Mouse (Mus musculus): ENCODE data around the gene Cyp46a1. TPM values are rescaled to one million over a fixed set of nuclear protein-coding genes. Genes with fewer than 3 reads are reported as not detected.

Gene Cyp46a1
- polyA plus RNA-seq, 1 experiment from 2014 or later = 11.7 TPM

- Histone ChIP-seq H3K4me2 (replicated peaks; ENCODE audit: low read depth, low read length) (no peak overlapping the region), H3K4me1 (replicated peaks; ENCODE audit: control insufficient read depth, insufficient read depth, low read length) (peaks cover 12% of the 10 kb centered on the region), H3K27ac (ENCODE audit: low read depth, low read length) (no peak overlapping the region), H3K9me3 (ENCODE audit: control insufficient read depth, low read length) (no peaks in the 10 kb centered on the region), H3K36me3 (ENCODE audit: control insufficient read depth, insufficient read depth, low read length) (no peaks in the 10 kb centered on the region), H3K27me3 (ENCODE audit: control insufficient read depth, insufficient read depth, low read length) (peaks cover 2% of the 10 kb centered on the region; the same call in 1 of the 2 replicates), H3K9ac (ENCODE audit: low read depth, low read length) (no peak overlapping the region), H3K4me3 (ENCODE audit: low read depth, low read length) (no peak overlapping the region)
- whole genome bisulfite sequencing = 89% methylated on average over 16 of the region's 16 CpGs
- DNase-seq (ENCODE audit: low spot score) = no peak
- ATAC-seq (ENCODE audit: low FRiP score) = no peak
These were observed 25.8 kb upstream of the Cyp46a1 start for GRCm38 (mm10) chr12:108308363-108308856.

- Histone ChIP-seq H3K9ac (ENCODE audit: low read depth, low read length) (no peak overlapping the region), H3K4me1 (replicated peaks; ENCODE audit: control insufficient read depth, insufficient read depth, low read length) (peaks cover 12% of the 10 kb centered on the region), H3K4me2 (replicated peaks; ENCODE audit: low read depth, low read length) (no peak overlapping the region), H3K9me3 (ENCODE audit: control insufficient read depth, low read length) (no peaks in the 10 kb centered on the region), H3K27ac (ENCODE audit: low read depth, low read length) (no peak overlapping the region), H3K27me3 (ENCODE audit: control insufficient read depth, insufficient read depth, low read length) (peaks cover 2% of the 10 kb centered on the region; the same call in 1 of the 2 replicates), H3K36me3 (ENCODE audit: control insufficient read depth, insufficient read depth, low read length) (no peaks in the 10 kb centered on the region), H3K4me3 (ENCODE audit: low read depth, low read length) (no peak overlapping the region)
- 76% methylated on average over 7 of the region's 8 CpGs for WGBS
- no peak for ATAC-seq (ENCODE audit: low FRiP score)
- no peak for DNase-seq (ENCODE audit: low spot score)
These were observed 24.9 kb upstream of the Cyp46a1 start for GRCm38 (mm10) chr12:108309116-108309794.

DNA sequence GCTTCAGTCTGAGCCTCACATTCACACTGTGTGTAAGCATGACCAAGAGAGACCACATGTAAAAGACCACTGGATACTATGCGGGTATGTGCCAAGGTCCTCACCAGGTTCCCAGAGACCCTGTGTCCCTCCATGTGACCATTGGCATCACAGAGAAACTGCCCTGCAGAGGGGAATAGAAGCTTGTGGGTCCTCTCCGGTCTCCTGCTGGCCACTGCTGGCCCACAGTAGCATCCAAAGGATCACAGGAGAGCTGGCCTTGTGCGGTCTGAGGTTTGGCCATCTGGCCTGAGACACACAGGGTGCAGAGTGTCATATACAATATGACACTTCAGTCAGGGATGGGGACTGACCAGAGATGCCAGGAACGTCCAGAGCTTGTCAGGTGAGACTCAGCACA is 24.1 kb upstream of the Cyp46a1 start:
- 88% methylated on average over 4 of the region's 4 CpGs for WGBS
- ATAC-seq (ENCODE audit: low FRiP score) (no peak), DNase-seq (ENCODE audit: low spot score) (no peak)
- Histone ChIP-seq H3K36me3 (ENCODE audit: control insufficient read depth, insufficient read depth, low read length) (no peaks in the 10 kb centered on the region), H3K9ac (ENCODE audit: low read depth, low read length) (no peak overlapping the region), H3K27me3 (ENCODE audit: control insufficient read depth, insufficient read depth, low read length) (peaks cover 2% of the 10 kb centered on the region; the same call in 1 of the 2 replicates), H3K27ac (ENCODE audit: low read depth, low read length) (no peak overlapping the region), H3K4me3 (ENCODE audit: low read depth, low read length) (no peak overlapping the region), H3K4me1 (replicated peaks; ENCODE audit: control insufficient read depth, insufficient read depth, low read length) (peaks cover 12% of the 10 kb centered on the region), H3K9me3 (ENCODE audit: control insufficient read depth, low read length) (no peaks in the 10 kb centered on the region), H3K4me2 (replicated peaks; ENCODE audit: low read depth, low read length) (no peak overlapping the region)

DNA sequence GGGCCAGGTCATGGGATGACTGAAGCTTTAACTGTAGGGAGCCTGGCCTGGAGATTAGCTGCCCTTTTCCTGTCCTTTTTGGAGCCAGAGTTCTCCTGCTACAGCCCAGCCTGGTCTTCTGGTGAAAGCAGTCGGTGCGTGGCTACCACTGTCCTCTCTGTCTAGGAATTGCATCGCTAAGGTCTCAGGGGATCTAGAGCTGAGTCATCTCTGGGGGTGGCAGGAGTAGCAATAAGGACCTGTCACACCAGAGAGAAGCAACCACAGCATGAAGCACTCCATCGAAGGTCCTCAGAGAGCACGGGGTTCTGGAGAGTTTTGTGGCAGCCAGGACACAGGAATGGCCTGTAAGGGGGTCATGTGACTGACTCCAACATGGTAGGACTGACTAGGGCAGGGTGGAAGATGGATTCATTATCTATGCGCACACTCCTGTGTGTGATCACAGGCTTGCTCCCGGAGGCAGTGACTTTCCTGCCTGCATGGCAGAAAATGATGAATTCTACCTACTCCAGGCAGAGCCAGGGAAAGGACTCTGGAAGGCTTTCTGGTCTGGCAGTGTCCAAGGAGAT is 23.6 kb upstream of the Cyp46a1 start:
- no peak overlapping the region for H3K27ac ChIP-seq (ENCODE audit: low read depth, low read length)
- no peak for ATAC-seq (ENCODE audit: low FRiP score)
- no peak overlapping the region for H3K9ac ChIP-seq (ENCODE audit: low read depth, low read length)

GRCm38 (mm10) chr12:108311741-108312290 is 22.4 kb upstream of the Cyp46a1 start:
- Histone ChIP-seq H3K4me3 (ENCODE audit: low read depth, low read length) (no peak overlapping the region), H3K9me3 (ENCODE audit: control insufficient read depth, low read length) (no peaks in the 10 kb centered on the region), H3K9ac (ENCODE audit: low read depth, low read length) (no peak overlapping the region), H3K4me1 (replicated peaks; ENCODE audit: control insufficient read depth, insufficient read depth, low read length) (peaks cover 10% of the 10 kb centered on the region), H3K4me2 (replicated peaks; ENCODE audit: low read depth, low read length) (no peak overlapping the region), H3K27ac (ENCODE audit: low read depth, low read length) (no peak overlapping the region), H3K27me3 (ENCODE audit: control insufficient read depth, insufficient read depth, low read length) (no peaks in the 10 kb centered on the region; the same call in 1 of the 2 replicates), H3K36me3 (ENCODE audit: control insufficient read depth, insufficient read depth, low read length) (no peaks in the 10 kb centered on the region)
- DNase-seq (ENCODE audit: low spot score) (no peak), ATAC-seq (ENCODE audit: low FRiP score) (no peak)
- WGBS = 86% methylated on average over 27 of the region's 27 CpGs

More for the DNA sequence above, 23.6 kb upstream of the Cyp46a1 start:
- H3K9me3 ChIP-seq (ENCODE audit: control insufficient read depth, low read length) = no peaks in the 10 kb centered on the region
- WGBS = 75% methylated on average over 7 of the region's 7 CpGs
- peaks cover 2% of the 10 kb centered on the region; the same call in 1 of the 2 replicates for H3K27me3 ChIP-seq (ENCODE audit: control insufficient read depth, insufficient read depth, low read length)
- no peaks in the 10 kb centered on the region for H3K36me3 ChIP-seq (ENCODE audit: control insufficient read depth, insufficient read depth, low read length)
- no peak overlapping the region for H3K4me2 ChIP-seq (replicated peaks; ENCODE audit: low read depth, low read length)
- no peak for DNase-seq (ENCODE audit: low spot score)
- H3K4me3 ChIP-seq (ENCODE audit: low read depth, low read length) = no peak overlapping the region
- peaks cover 12% of the 10 kb centered on the region for H3K4me1 ChIP-seq (replicated peaks; ENCODE audit: control insufficient read depth, insufficient read depth, low read length)

DNA sequence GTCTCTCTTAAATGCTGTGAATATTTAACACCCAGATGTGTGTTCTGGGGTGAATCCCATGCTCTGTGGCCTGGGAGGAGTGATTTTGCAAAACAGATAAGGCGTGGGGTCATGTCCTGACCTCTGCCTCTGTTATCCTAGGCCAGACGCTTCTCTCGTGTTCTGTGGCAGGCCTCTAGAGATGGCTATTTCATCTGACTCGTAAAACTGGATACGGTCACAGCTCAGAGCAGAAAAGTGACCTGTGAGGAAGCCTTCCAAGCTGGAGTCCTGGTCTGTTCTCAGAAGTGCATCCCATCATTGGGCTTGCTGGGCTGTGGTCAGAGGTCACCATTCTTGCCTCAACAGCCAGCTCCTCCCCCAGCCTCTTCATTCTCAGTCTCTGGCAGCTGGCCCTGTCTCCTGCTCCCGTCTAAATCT is 21.7 kb upstream of the Cyp46a1 start:
- DNase-seq (ENCODE audit: low spot score) (no peak), ATAC-seq (ENCODE audit: low FRiP score) (peak; percentile 28; the same call in 1 of the 2 replicates)
- peak overlapping the region; percentile 30; the same call in 1 of the 2 replicates for H3K27ac ChIP-seq (ENCODE audit: low read depth, low read length)
- no peaks in the 10 kb centered on the region for H3K9me3 ChIP-seq (ENCODE audit: control insufficient read depth, low read length)
- no peak overlapping the region for H3K4me3 ChIP-seq (ENCODE audit: low read depth, low read length)
- H3K4me1 ChIP-seq (replicated peaks; ENCODE audit: control insufficient read depth, insufficient read depth, low read length) = peaks cover 16% of the 10 kb centered on the region
- H3K27me3 ChIP-seq (ENCODE audit: control insufficient read depth, insufficient read depth, low read length) = peaks cover 3% of the 10 kb centered on the region
- 22% methylated on average over 6 of the region's 6 CpGs for WGBS
- no peak overlapping the region for H3K9ac ChIP-seq (ENCODE audit: low read depth, low read length)
- no peaks in the 10 kb centered on the region for H3K36me3 ChIP-seq (ENCODE audit: control insufficient read depth, insufficient read depth, low read length)
- H3K4me2 ChIP-seq (replicated peaks; ENCODE audit: low read depth, low read length) = no peak overlapping the region

DNA sequence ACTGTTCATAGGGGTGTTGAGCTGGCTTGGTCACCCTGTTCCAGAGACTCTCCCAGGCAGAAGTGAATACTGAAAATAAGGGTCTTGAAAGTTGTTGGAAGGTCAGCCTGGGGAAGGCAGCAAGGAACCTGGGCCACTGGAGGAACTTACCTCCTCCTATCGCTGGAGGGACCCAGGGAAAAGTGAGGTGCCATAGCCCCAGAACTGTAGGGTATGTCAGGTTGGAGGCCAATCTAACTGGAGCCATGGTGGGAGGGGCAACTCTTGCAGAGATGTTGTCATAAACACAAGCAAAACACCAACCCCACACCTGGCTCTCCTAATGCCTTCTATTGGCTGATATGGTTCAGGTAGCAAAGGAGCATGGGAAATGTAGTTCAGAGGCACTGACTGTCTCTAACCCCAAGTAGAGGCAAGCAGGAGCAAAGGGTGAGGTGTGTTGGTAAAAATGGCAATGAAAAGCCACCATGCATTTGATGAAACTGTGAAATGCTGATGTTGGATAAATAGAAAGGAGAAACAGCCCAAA is 20.9 kb upstream of the Cyp46a1 start:
- no peak overlapping the region for H3K27ac ChIP-seq (ENCODE audit: low read depth, low read length)
- 86% methylated on average over 1 of the region's 1 CpGs for WGBS
- no peak for ATAC-seq (ENCODE audit: low FRiP score)

GRCm38 (mm10) chr12:108315818-108316217 is 18.4 kb upstream of the Cyp46a1 start:
- no peak overlapping the region for H3K4me2 ChIP-seq (replicated peaks; ENCODE audit: low read depth, low read length)
- 51% methylated on average over 10 of the region's 10 CpGs for WGBS
- H3K36me3 ChIP-seq (ENCODE audit: control insufficient read depth, insufficient read depth, low read length) = no peaks in the 10 kb centered on the region
- DNase-seq (ENCODE audit: low spot score) = no peak
- H3K4me3 ChIP-seq (ENCODE audit: low read depth, low read length) = no peak overlapping the region
- peaks cover 13% of the 10 kb centered on the region for H3K27me3 ChIP-seq (ENCODE audit: control insufficient read depth, insufficient read depth, low read length)
- no peak overlapping the region for H3K9ac ChIP-seq (ENCODE audit: low read depth, low read length)
- H3K9me3 ChIP-seq (ENCODE audit: control insufficient read depth, low read length) = no peaks in the 10 kb centered on the region
- no peak for ATAC-seq (ENCODE audit: low FRiP score)
- H3K27ac ChIP-seq (ENCODE audit: low read depth, low read length) = no peak overlapping the region
- H3K4me1 ChIP-seq (replicated peaks; ENCODE audit: control insufficient read depth, insufficient read depth, low read length) = peaks cover 27% of the 10 kb centered on the region

More for the DNA sequence above, 20.9 kb upstream of the Cyp46a1 start:
- Histone ChIP-seq H3K27me3 (ENCODE audit: control insufficient read depth, insufficient read depth, low read length) (peaks cover 7% of the 10 kb centered on the region), H3K9me3 (ENCODE audit: control insufficient read depth, low read length) (no peaks in the 10 kb centered on the region), H3K4me1 (replicated peaks; ENCODE audit: control insufficient read depth, insufficient read depth, low read length) (peaks cover 23% of the 10 kb centered on the region), H3K9ac (ENCODE audit: low read depth, low read length) (no peak overlapping the region), H3K4me2 (replicated peaks; ENCODE audit: low read depth, low read length) (no peak overlapping the region), H3K4me3 (ENCODE audit: low read depth, low read length) (no peak overlapping the region), H3K36me3 (ENCODE audit: control insufficient read depth, insufficient read depth, low read length) (no peaks in the 10 kb centered on the region)
- DNase-seq (ENCODE audit: low spot score) = no peak

Measured in hindbrain, embryonic 11.5 days (tissue).